Mouse (Mus musculus): ENCODE results near the gene Gm20741. TPM values are rescaled to one million over a fixed set of nuclear protein-coding genes. Genes with fewer than 3 reads are reported as not detected.

Gene Gm20741
- not detected in 2 replicates for polyA plus RNA-seq (2016; fragmentation: Nextera tagmentation; extraction: Ambion mirVana)

GRCm38 (mm10) chr16:88811827-88812226 is at the start of gene Gm20741:
Gene Gm20741, minus strand, starts transcription at chr16:88812220.
- Histone ChIP-seq H3K4me3 (no peak within 1 kb of the TSS), H3K9me3 (no peaks in the 10 kb centered on the region), H3K36me3 (no peaks in the 10 kb centered on the region), H3K27me3 (replicated peaks) (no peaks in the 10 kb centered on the region), H3K4me2 (replicated peaks) (no peak within 1 kb of the TSS), H3K9ac (no peak within 1 kb of the TSS), H3K27ac (no peak within 1 kb of the TSS), H3K4me1 (no peaks in the 10 kb centered on the region)
- ATAC-seq (ENCODE audit: low FRiP score, low read depth), result no peak
- WGBS, result 68% methylated on average over 2 of the region's 2 CpGs

- H3K36me3 ChIP-seq, result no peaks in the 10 kb centered on the region
- H3K27me3 ChIP-seq (replicated peaks), result no peaks in the 10 kb centered on the region
- H3K4me2 ChIP-seq (replicated peaks), result no peak overlapping the region
- H3K9me3 ChIP-seq, result no peaks in the 10 kb centered on the region
- no peak overlapping the region for H3K9ac ChIP-seq
- no peak overlapping the region for H3K4me3 ChIP-seq
- H3K27ac ChIP-seq, result no peak overlapping the region
- no peaks in the 10 kb centered on the region for H3K4me1 ChIP-seq
- no peak for ATAC-seq (ENCODE audit: low FRiP score, low read depth)
- WGBS, result 16% methylated on average over 5 of the region's 5 CpGs
Observed at GRCm38 (mm10) chr16:88851450-88851849, 39.4 kb upstream of the Gm20741 start.

- Histone ChIP-seq H3K9me3 (no peaks in the 10 kb centered on the region), H3K4me1 (no peaks in the 10 kb centered on the region), H3K9ac (no peak overlapping the region), H3K27me3 (replicated peaks) (no peaks in the 10 kb centered on the region), H3K4me3 (no peak overlapping the region), H3K36me3 (no peaks in the 10 kb centered on the region), H3K4me2 (replicated peaks) (no peak overlapping the region), H3K27ac (no peak overlapping the region)
- ATAC-seq (ENCODE audit: low FRiP score, low read depth), result no peak
- WGBS, result 89% methylated on average over 4 of the region's 4 CpGs
Observed at GRCm38 (mm10) chr16:88848558-88848957, 36.5 kb upstream of the Gm20741 start.

GRCm38 (mm10) chr16:88847363-88847762 is 35.3 kb upstream of the Gm20741 start:
- WGBS, result 94% methylated on average over 1 of the region's 1 CpGs
- Histone ChIP-seq H3K9me3 (no peaks in the 10 kb centered on the region), H3K4me1 (no peaks in the 10 kb centered on the region), H3K4me2 (replicated peaks) (no peak overlapping the region), H3K4me3 (no peak overlapping the region), H3K9ac (no peak overlapping the region), H3K36me3 (no peaks in the 10 kb centered on the region), H3K27ac (no peak overlapping the region), H3K27me3 (replicated peaks) (no peaks in the 10 kb centered on the region)
- no peak for ATAC-seq (ENCODE audit: low FRiP score, low read depth)

- Histone ChIP-seq H3K4me2 (replicated peaks) (no peak overlapping the region), H3K9me3 (no peaks in the 10 kb centered on the region), H3K4me1 (no peaks in the 10 kb centered on the region), H3K27ac (no peak overlapping the region), H3K9ac (no peak overlapping the region), H3K27me3 (replicated peaks) (no peaks in the 10 kb centered on the region), H3K4me3 (no peak overlapping the region), H3K36me3 (no peaks in the 10 kb centered on the region)
- ATAC-seq (ENCODE audit: low FRiP score, low read depth), result peak; percentile 58; the same call in 1 of the 2 replicates
- WGBS, result 19% methylated on average over 3 of the region's 3 CpGs
Observed at GRCm38 (mm10) chr16:88826978-88827377, 15.0 kb upstream of the Gm20741 start.

GRCm38 (mm10) chr16:88826095-88826652 is 14.2 kb upstream of the Gm20741 start, which contains the start of gene Krtap14:
Gene Krtap14, minus strand, starts transcription at chr16:88826145.
- no peak within 1 kb of the TSS for H3K27ac ChIP-seq
- no peaks in the 10 kb centered on the region for H3K27me3 ChIP-seq (replicated peaks)
- no peak within 1 kb of the TSS for H3K4me3 ChIP-seq
- no peak within 1 kb of the TSS for H3K4me2 ChIP-seq (replicated peaks)
- ATAC-seq (ENCODE audit: low FRiP score, low read depth), result peak; percentile 43; the same call in 1 of the 2 replicates
- no peak within 1 kb of the TSS for H3K9ac ChIP-seq
- WGBS, result 73% methylated on average over 9 of the region's 9 CpGs
- no peaks in the 10 kb centered on the region for H3K4me1 ChIP-seq
- no peaks in the 10 kb centered on the region for H3K36me3 ChIP-seq
- H3K9me3 ChIP-seq, result no peaks in the 10 kb centered on the region

- no peak for ATAC-seq (ENCODE audit: low FRiP score, low read depth)
- H3K4me2 ChIP-seq (replicated peaks), result no peak overlapping the region
- 79% methylated on average over 3 of the region's 3 CpGs for WGBS
- H3K27me3 ChIP-seq (replicated peaks), result no peaks in the 10 kb centered on the region
- H3K36me3 ChIP-seq, result no peaks in the 10 kb centered on the region
- H3K9me3 ChIP-seq, result no peaks in the 10 kb centered on the region
- H3K4me3 ChIP-seq, result no peak overlapping the region
- H3K9ac ChIP-seq, result no peak overlapping the region
- no peak overlapping the region for H3K27ac ChIP-seq
- no peaks in the 10 kb centered on the region for H3K4me1 ChIP-seq
Observed at GRCm38 (mm10) chr16:88823736-88824135, 11.7 kb upstream of the Gm20741 start.

- H3K9ac ChIP-seq, result no peak within 1 kb of the TSS
- no peaks in the 10 kb centered on the region for H3K9me3 ChIP-seq
- no peak within 1 kb of the TSS for H3K4me3 ChIP-seq
- WGBS, result 85% methylated on average over 3 of the region's 3 CpGs
- no peaks in the 10 kb centered on the region for H3K4me1 ChIP-seq
- no peak for ATAC-seq (ENCODE audit: low FRiP score, low read depth)
- H3K27me3 ChIP-seq (replicated peaks), result no peaks in the 10 kb centered on the region
- no peaks in the 10 kb centered on the region for H3K36me3 ChIP-seq
- H3K27ac ChIP-seq, result no peak within 1 kb of the TSS
- H3K4me2 ChIP-seq (replicated peaks), result no peak within 1 kb of the TSS
Observed at GRCm38 (mm10) chr16:88820066-88820465, 8.0 kb upstream of the Gm20741 start, which contains the start of gene Krtap15. Gene Krtap15, plus strand, starts transcription at chr16:88820215.

- Histone ChIP-seq H3K4me1 (no peaks in the 10 kb centered on the region), H3K27me3 (replicated peaks) (no peaks in the 10 kb centered on the region), H3K9ac (no peak overlapping the region), H3K4me3 (no peak overlapping the region), H3K4me2 (replicated peaks) (no peak overlapping the region), H3K9me3 (no peaks in the 10 kb centered on the region), H3K27ac (no peak overlapping the region), H3K36me3 (no peaks in the 10 kb centered on the region)
- WGBS, result 84% methylated on average over 2 of the region's 2 CpGs
- no peak for ATAC-seq (ENCODE audit: low FRiP score, low read depth)
Observed at GRCm38 (mm10) chr16:88786786-88787185, 25.2 kb downstream of the Gm20741 start.

- Histone ChIP-seq H3K4me1 (no peaks in the 10 kb centered on the region), H3K27me3 (replicated peaks) (no peaks in the 10 kb centered on the region), H3K4me3 (no peak within 1 kb of the TSS), H3K9ac (no peak within 1 kb of the TSS), H3K27ac (no peak within 1 kb of the TSS), H3K9me3 (no peaks in the 10 kb centered on the region), H3K4me2 (replicated peaks) (no peak within 1 kb of the TSS), H3K36me3 (no peaks in the 10 kb centered on the region)
- no peak for ATAC-seq (ENCODE audit: low FRiP score, low read depth)
- 88% methylated on average over 6 of the region's 6 CpGs for WGBS
Observed at GRCm38 (mm10) chr16:88777596-88777995, 34.4 kb downstream of the Gm20741 start, which contains the start of gene Gm5965. Gene Gm5965, plus strand, starts transcription at chr16:88777896.

- Histone ChIP-seq H3K36me3 (no peaks in the 10 kb centered on the region), H3K9ac (no peak within 1 kb of the TSS), H3K27me3 (replicated peaks) (no peaks in the 10 kb centered on the region), H3K27ac (no peak within 1 kb of the TSS), H3K4me1 (no peaks in the 10 kb centered on the region), H3K4me3 (no peak within 1 kb of the TSS), H3K9me3 (no peaks in the 10 kb centered on the region), H3K4me2 (replicated peaks) (no peak within 1 kb of the TSS)
- WGBS, result 79% methylated on average over 2 of the region's 2 CpGs
- ATAC-seq (ENCODE audit: low FRiP score, low read depth), result no peak
Observed at GRCm38 (mm10) chr16:88774106-88774505, 37.9 kb downstream of the Gm20741 start, which contains the start of gene 2310057N15Rik. Gene 2310057N15Rik, minus strand, starts transcription at chr16:88774206.
